Mouse (Mus musculus) c-Kit-positive CD71-negative TER-119-negative erythroid progenitor cells, embryonic 14.5 days (primary cell): ENCODE measurements around the gene Cfap20.

ENCODE experiments used
- DNase-seq: peaks from one replicate; pipeline ENCODE4 v3.0.0-alpha.2; 2013; ENCODE audit warnings: low read depth

The Cfap20 gene

GRCm38 (mm10) chr8:95434686-95435439, at the start of gene Cfap20:
Cfap20 (minus strand) TSS chr8:95434869.
- peak; percentile 97 for DNase-seq

- DNase-seq: no peak
Measured at GRCm38 (mm10) chr8:95470008-95470407, 35.3 kb upstream of the Cfap20 start.

GRCm38 (mm10) chr8:95468995-95469394, 34.3 kb upstream of the Cfap20 start:
- no peak for DNase-seq

- DNase-seq: no peak
Measured at GRCm38 (mm10) chr8:95466543-95466942, 31.9 kb upstream of the Cfap20 start.

GRCm38 (mm10) chr8:95452518-95452917, 17.8 kb upstream of the Cfap20 start:
- no peak for DNase-seq

- DNase-seq: no peak
Measured at GRCm38 (mm10) chr8:95450271-95450670, 15.6 kb upstream of the Cfap20 start.

GRCm38 (mm10) chr8:95447661-95448060, 13.0 kb upstream of the Cfap20 start:
- no peak for DNase-seq

GRCm38 (mm10) chr8:95445042-95445441, 10.4 kb upstream of the Cfap20 start:
- DNase-seq: no peak

GRCm38 (mm10) chr8:95441491-95442039, 6.9 kb upstream of the Cfap20 start:
- DNase-seq: no peak

GRCm38 (mm10) chr8:95440168-95440709, 5.6 kb upstream of the Cfap20 start:
- no peak for DNase-seq

- no peak for DNase-seq
Measured at GRCm38 (mm10) chr8:95439421-95439820, 4.8 kb upstream of the Cfap20 start.

GRCm38 (mm10) chr8:95437341-95437992, 2.8 kb upstream of the Cfap20 start:
- no peak for DNase-seq

GRCm38 (mm10) chr8:95435930-95436329, 1.3 kb upstream of the Cfap20 start:
- no peak for DNase-seq

GRCm38 (mm10) chr8:95435471-95435870, 802 bp upstream of the Cfap20 start:
- DNase-seq: no peak

- no peak for DNase-seq
Measured at GRCm38 (mm10) chr8:95434233-95434632, 436 bp downstream of the Cfap20 start.

GRCm38 (mm10) chr8:95433124-95433523, 1.5 kb downstream of the Cfap20 start:
- DNase-seq: no peak

- DNase-seq: no peak
Measured at GRCm38 (mm10) chr8:95432471-95432870, 2.2 kb downstream of the Cfap20 start.

GRCm38 (mm10) chr8:95429945-95430344, 4.7 kb downstream of the Cfap20 start:
- no peak for DNase-seq

GRCm38 (mm10) chr8:95427594-95428535, 6.8 kb downstream of the Cfap20 start:
- DNase-seq: peak; percentile 74

- no peak for DNase-seq
Measured at GRCm38 (mm10) chr8:95426781-95427281, 7.8 kb downstream of the Cfap20 start.

GRCm38 (mm10) chr8:95424682-95425081, 10.0 kb downstream of the Cfap20 start:
- DNase-seq: no peak
